In genomic region chr9:56504511-56504910, GRCm38 (mm10) we compare ENCODE assay signal across 11 mouse cellular contexts.
DNase-seq lines count a peak whose midpoint lies in the region; ATAC-seq and TF ChIP-seq lines count a peak whose summit lies in the region.
"Had no signal": no experiment of that assay in that cellular context is flagged by ENCODE, and none has a peak within 500 bp of the region (broad histone marks: within the 10 kb centered on the region; RNA-seq: fewer than 3 reads in every experiment).

No protein-coding gene starts in this region.

- H3K4me3 ChIP-seq in heart, embryonic 14.5 days (ENCODE audit: control insufficient read depth in 1 of 2, insufficient read depth in 1 of 2, low read depth in 1 of 2, low read length in 2 of 2) = no peak overlapping the region
- no peak overlapping the region for H3K4me3 ChIP-seq in lung, embryonic 14.5 days (ENCODE audit: low read depth, low read length)
- H3K4me3 ChIP-seq in lung, adult 2 months (replicated peaks; ENCODE audit: extremely low read depth, low read depth, low read length) = no peak overlapping the region
- H3K4me3 ChIP-seq in embryonic fibroblast, embryonic 13.5 days (ENCODE audit: insufficient read depth, low read length) = no peak overlapping the region
- H3K4me3 ChIP-seq in stomach, embryonic 14.5 days (ENCODE audit: low read depth, low read length) = no peak overlapping the region
- H3K4me3 ChIP-seq: hindbrain, embryonic 15.5 days had no signal

- H3K4me2 ChIP-seq in heart, embryonic 14.5 days (ENCODE audit: low read length) = no peak overlapping the region
- H3K4me2 ChIP-seq in lung, embryonic 14.5 days = no peak overlapping the region
- H3K4me2 ChIP-seq in stomach, embryonic 14.5 days (replicated peaks; ENCODE audit: low read depth, low read length) = no peak overlapping the region
- H3K4me2 ChIP-seq: hindbrain, embryonic 15.5 days had no signal

- TF ChIP-seq CTCF in lung, embryonic 14.5 days (IDR thresholded peaks at IDR 0.05; ENCODE audit: low read depth) = no peak
- TF ChIP-seq CTCF in lung, adult 2 months (IDR thresholded peaks at IDR 0.05; ENCODE audit: insufficient read depth, low read length) = no peak
- TF ChIP-seq CTCF in embryonic fibroblast, embryonic 13.5 days (IDR thresholded peaks at IDR 0.05; ENCODE audit: borderline replicate concordance, insufficient read depth, low read length) = no peak

- no peaks in the 10 kb centered on the region for H3K27me3 ChIP-seq in heart, embryonic 14.5 days (ENCODE audit: control insufficient read depth, insufficient read depth, low read length)
- no peaks in the 10 kb centered on the region for H3K27me3 ChIP-seq in lung, embryonic 14.5 days (ENCODE audit: insufficient read depth, low read length)
- H3K27me3 ChIP-seq in stomach, embryonic 14.5 days (ENCODE audit: control insufficient read depth, insufficient read depth, low read length) = no peaks in the 10 kb centered on the region
- H3K27me3 ChIP-seq: CH12.LX; hindbrain, embryonic 15.5 days; Patski had no signal

- H3K4me1 ChIP-seq in heart, embryonic 14.5 days (ENCODE audit: control insufficient read depth in 2 of 2, insufficient read depth in 2 of 2, low read length in 2 of 2) = peaks cover 54 to 75% of the 10 kb centered on the region in 2 experiments
- peaks cover 60% of the 10 kb centered on the region for H3K4me1 ChIP-seq in lung, embryonic 14.5 days (ENCODE audit: insufficient read depth)
- peaks cover 27% of the 10 kb centered on the region for H3K4me1 ChIP-seq in lung, adult 2 months (ENCODE audit: control insufficient read depth, insufficient read depth, low read length)
- peaks cover 24% of the 10 kb centered on the region; the same call in 1 of the 2 replicates for H3K4me1 ChIP-seq in embryonic fibroblast, embryonic 13.5 days (ENCODE audit: control insufficient read depth, insufficient read depth, low read length)
- H3K4me1 ChIP-seq in stomach, embryonic 14.5 days (ENCODE audit: control insufficient read depth, insufficient read depth, low read length) = peaks cover 49% of the 10 kb centered on the region

- ATAC-seq in heart, embryonic 14.5 days (ENCODE audit: insufficient number of reproducible peaks, insufficient read depth, low FRiP score, low read depth) = no peak
- no peak for ATAC-seq in lung, embryonic 14.5 days (ENCODE audit: insufficient read depth)
- ATAC-seq in stomach, embryonic 14.5 days (ENCODE audit: insufficient number of reproducible peaks, insufficient read depth, low FRiP score, low read depth) = no peak
- ATAC-seq: Patski had no signal

- no peak overlapping the region for H3K9ac ChIP-seq in heart, embryonic 14.5 days (ENCODE audit: low read length)
- H3K9ac ChIP-seq in lung, embryonic 14.5 days = no peak overlapping the region
- no peak overlapping the region for H3K9ac ChIP-seq in stomach, embryonic 14.5 days (replicated peaks; ENCODE audit: low read depth, low read length)
- H3K9ac ChIP-seq: hindbrain, embryonic 15.5 days had no signal

- no peak for DNase-seq in heart, adult 8-10 months (ENCODE audit: low spot score)
- no peak for DNase-seq in lung, embryonic 14.5 days
- no peak for DNase-seq in lung, adult 2 months
- DNase-seq in right cerebral cortex, adult 18-20 months = no peak
- DNase-seq: cerebellum, postnatal 36 days had no signal

- no peak for TF ChIP-seq POLR2A in lung, adult 2 months (IDR thresholded peaks at IDR 0.05; ENCODE audit: borderline replicate concordance, extremely low read depth, low read depth, low read length)
- TF ChIP-seq POLR2A in embryonic fibroblast, embryonic 13.5 days (IDR thresholded peaks at IDR 0.05; ENCODE audit: low read depth, low read length) = no peak

- 61% methylated on average over 5 of the region's 5 CpGs for WGBS in heart, embryonic 14.5 days
- 64% methylated on average over 5 of the region's 5 CpGs for WGBS in lung, embryonic 14.5 days
- 71% methylated on average over 5 of the region's 5 CpGs for WGBS in lung, adult 2 months
- WGBS in stomach, embryonic 14.5 days = 67% methylated on average over 5 of the region's 5 CpGs

- H3K9me3 ChIP-seq in heart, embryonic 14.5 days (ENCODE audit: control insufficient read depth, low read length) = no peaks in the 10 kb centered on the region
- no peaks in the 10 kb centered on the region for H3K9me3 ChIP-seq in lung, embryonic 14.5 days (ENCODE audit: low read depth, low read length)
- H3K9me3 ChIP-seq in stomach, embryonic 14.5 days (ENCODE audit: control insufficient read depth, low read depth, low read length) = no peaks in the 10 kb centered on the region
- H3K9me3 ChIP-seq: hindbrain, embryonic 15.5 days had no signal

- H3K27ac ChIP-seq in heart, embryonic 14.5 days (replicated peaks in 1 of 2; ENCODE audit: control insufficient read depth in 1 of 2, insufficient read depth in 1 of 2, low read depth in 2 of 2, low read length in 2 of 2) = peak overlapping the region; percentile 61 to 98
- peak overlapping the region; percentile 98 for H3K27ac ChIP-seq in lung, embryonic 14.5 days (ENCODE audit: low read depth)
- peak overlapping the region; percentile 88 for H3K27ac ChIP-seq in embryonic fibroblast, embryonic 13.5 days (ENCODE audit: insufficient read depth, low read length)
- peak overlapping the region; percentile 91; the same call in 1 of the 2 replicates for H3K27ac ChIP-seq in stomach, embryonic 14.5 days (ENCODE audit: low read length)

- H3K36me3 ChIP-seq in heart, embryonic 14.5 days (ENCODE audit: control insufficient read depth, insufficient read depth, low read length) = no peaks in the 10 kb centered on the region
- H3K36me3 ChIP-seq in lung, embryonic 14.5 days (ENCODE audit: insufficient read depth) = no peaks in the 10 kb centered on the region
- H3K36me3 ChIP-seq in stomach, embryonic 14.5 days (ENCODE audit: control insufficient read depth, insufficient read depth, low read length) = no peaks in the 10 kb centered on the region
- H3K36me3 ChIP-seq: hindbrain, embryonic 15.5 days had no signal
